Mouse (Mus musculus) limb, embryonic 14.5 days (tissue): ENCODE results near the gene Lin28a. TPM values are rescaled to one million over a fixed set of nuclear protein-coding genes. Genes with fewer than 3 reads are reported as not detected.
A peak's percentile ranks its signal among the peaks of the same experiment; 100 is the strongest.

Experiments used
- ATAC-seq: fragments of 200-750 bp; cut with Nextera tagmentation; 2 replicates; pipeline ENCODE4 v1.8.0; 2017; ENCODE audit warnings: low read depth, moderate number of reproducible peaks, moderate TSS enrichment; ENCODE audit not compliant: low FRiP score
- DNase-seq: peaks from one replicate; pipeline ENCODE4 v3.0.0-alpha.2; 2015; ENCODE audit warnings: low spot score
- H3K27ac ChIP-seq: fragments of 300-500 bp; sonication (generic); replicated peaks from 2 replicates; pipeline ENCODE4 v1.5.1; 2014; ENCODE audit warnings: low read depth, mild to moderate bottlenecking, low read length, moderate library complexity, mixed read lengths
- H3K27me3 ChIP-seq: fragments of 300-500 bp; sonication (generic); 2 replicates; pipeline ENCODE4 v1.6.1; 2014; ENCODE audit warnings: low read length, mixed read lengths; ENCODE audit not compliant: control insufficient read depth, insufficient read depth
- H3K36me3 ChIP-seq: fragments of 300-500 bp; sonication (generic); 2 replicates; pipeline ENCODE4 v1.6.1; 2014; ENCODE audit warnings: mild to moderate bottlenecking, low read length, moderate library complexity, mixed read lengths; ENCODE audit not compliant: control insufficient read depth, insufficient read depth
- H3K4me1 ChIP-seq: fragments of 300-500 bp; sonication (generic); 2 replicates; pipeline ENCODE4 v1.6.1; 2014; ENCODE audit warnings: antibody characterized with exemption, low read length, mixed read lengths; ENCODE audit not compliant: control insufficient read depth, insufficient read depth
- H3K4me2 ChIP-seq: fragments of 300-500 bp; sonication (generic); replicated peaks from 2 replicates; pipeline ENCODE4 v1.6.1; 2014; ENCODE audit warnings: low read depth, mild to moderate bottlenecking, low read length, moderate library complexity; ENCODE audit not compliant: severe bottlenecking
- H3K4me3 ChIP-seq: fragments of 300-500 bp; sonication (generic); replicated peaks from 2 replicates; pipeline ENCODE4 v1.5.1; 2014; ENCODE audit warnings: low read length
- H3K9ac ChIP-seq: fragments of 300-500 bp; sonication (generic); 2 replicates; pipeline ENCODE4 v1.6.1; 2014; ENCODE audit warnings: mild to moderate bottlenecking, low read depth, low read length, moderate library complexity; ENCODE audit not compliant: severe bottlenecking
- H3K9me3 ChIP-seq: fragments of 300-500 bp; sonication (generic); 2 replicates; pipeline ENCODE4 v1.6.1; 2016; ENCODE audit warnings: low read length; ENCODE audit not compliant: control insufficient read depth
- POLR2A ChIP-seq: fragments of 200-500 bp; IDR thresholded peaks from 2 replicates; pipeline ENCODE4 v1.8.0; 2012; ENCODE audit warnings: inconsistent platforms, mild to moderate bottlenecking, moderate library complexity, borderline replicate concordance; ENCODE audit not compliant: insufficient read depth, insufficient read length; ENCODE audit errors: extremely low read depth
- WGBS: fragments of 180-500 bp; shearing (Covaris S2); extraction: QIAGEN DNeasy Blood & Tissue Kit; methylation state at CpG from one replicate; pipeline ENCODE4 v1.1.7; 2014; 5-methylcytosine and 5-hydroxymethylcytosine counted together
- polyA plus RNA-seq, 2 experiments: library from polyadenylated mRNA; depleted of rRNA in 1 of 2; stranded (reverse) in 1 of 2; unstranded in 1 of 2; fragments of >200 nt; fragmentation: Nextera tagmentation in 1 of 2; extraction: Ambion mirVana in 1 of 2; gene quantifications; 2 replicates each; pipeline versions ENCODE4 v1.2.1 to v1.2.3; 2012 to 2014

Lin28a gene
- polyA plus RNA-seq, 2 experiments = 0.11 TPM; not detected in 1

DNA sequence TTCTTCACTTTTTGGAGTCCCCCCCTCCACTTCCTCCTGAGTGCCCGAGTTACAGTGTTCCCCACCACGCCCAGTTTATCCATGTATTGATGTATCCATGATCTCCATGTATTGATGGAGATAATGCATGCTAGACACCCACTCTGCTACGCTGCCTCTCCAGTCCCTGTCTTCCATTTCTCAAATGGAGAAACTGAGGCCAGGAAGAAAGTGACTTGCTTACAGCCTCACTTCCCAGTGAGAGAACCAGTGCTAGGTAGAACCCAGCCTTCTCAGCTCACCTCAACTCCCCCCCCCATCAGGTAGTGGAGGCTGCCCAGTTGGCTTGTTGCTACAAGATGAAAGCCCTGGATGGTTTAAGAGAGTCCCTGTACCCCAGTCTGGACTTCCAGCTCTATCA lies 34.9 kb upstream of the Lin28a start, which contains the start of gene Zfp683:
Gene Zfp683 (plus strand): TSS at position 301 of the 400 bp plus-strand sequence.
- Histone ChIP-seq H3K9ac (no peak within 1 kb of the TSS), H3K27me3 (no peaks in the 10 kb centered on the region), H3K4me3 (no peak within 1 kb of the TSS), H3K4me2 (no peak within 1 kb of the TSS), H3K27ac (no peak within 1 kb of the TSS), H3K9me3 (no peaks in the 10 kb centered on the region), H3K4me1 (0 out of 2 replicates have a peak, but pooled peaks cover 4% of the 10 kb centered on the region), H3K36me3 (no peaks in the 10 kb centered on the region)
- ATAC-seq (no peak), DNase-seq (no peak)
- 80% methylated on average over 3 of the region's 3 CpGs for WGBS
- TF ChIP-seq POLR2A = no peak

DNA sequence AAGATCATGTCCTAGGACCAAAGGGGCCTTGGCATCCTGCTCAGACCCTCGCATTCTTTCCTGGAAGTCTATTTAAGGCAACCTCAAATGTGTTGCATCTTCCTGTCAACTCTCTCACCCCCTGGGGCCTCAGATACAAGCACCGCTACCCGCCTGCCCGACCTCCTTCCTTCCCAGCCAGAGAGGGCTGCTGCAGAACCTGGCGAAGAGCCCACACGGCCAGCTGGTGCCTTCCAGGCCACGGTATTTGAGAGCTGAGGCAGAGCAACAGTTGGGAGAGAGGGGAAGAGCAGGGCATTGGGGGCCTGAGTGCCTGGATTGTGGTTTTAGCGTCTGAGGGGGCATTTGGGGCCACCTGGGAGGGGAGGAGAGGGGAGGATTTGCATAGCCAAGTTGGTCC lies 33.9 kb upstream of the Lin28a start:
- H3K4me2 ChIP-seq = no peak overlapping the region
- H3K4me3 ChIP-seq = no peak overlapping the region
- 0 out of 2 replicates have a peak, but pooled peaks cover 4% of the 10 kb centered on the region for H3K4me1 ChIP-seq
- WGBS = 20% methylated on average over 8 of the region's 8 CpGs
- no peaks in the 10 kb centered on the region for H3K9me3 ChIP-seq
- no peak overlapping the region for H3K9ac ChIP-seq
- ATAC-seq (no peak), DNase-seq (peak; percentile 30)
- no peak for TF ChIP-seq POLR2A
- H3K27ac ChIP-seq = no peak overlapping the region
- no peaks in the 10 kb centered on the region for H3K27me3 ChIP-seq
- H3K36me3 ChIP-seq = no peaks in the 10 kb centered on the region

GRCm38 (mm10) chr4:134051912-134052311 lies 33.3 kb upstream of the Lin28a start:
- ATAC-seq = no peak
- Histone ChIP-seq H3K36me3 (no peaks in the 10 kb centered on the region), H3K4me2 (no peak overlapping the region), H3K9ac (no peak overlapping the region), H3K27me3 (no peaks in the 10 kb centered on the region), H3K4me3 (no peak overlapping the region), H3K27ac (no peak overlapping the region), H3K9me3 (no peaks in the 10 kb centered on the region), H3K4me1 (0 out of 2 replicates have a peak, but pooled peaks cover 4% of the 10 kb centered on the region)
- no peak for DNase-seq
- 84% methylated on average over 5 of the region's 5 CpGs for WGBS
- no peak for TF ChIP-seq POLR2A

GRCm38 (mm10) chr4:134047648-134048047 lies 29.0 kb upstream of the Lin28a start:
- Histone ChIP-seq H3K36me3 (no peaks in the 10 kb centered on the region), H3K27me3 (no peaks in the 10 kb centered on the region), H3K4me2 (no peak overlapping the region), H3K9me3 (no peaks in the 10 kb centered on the region), H3K27ac (no peak overlapping the region), H3K4me1 (0 out of 2 replicates have a peak, but pooled peaks cover under 1% of the 10 kb centered on the region), H3K9ac (no peak overlapping the region), H3K4me3 (no peak overlapping the region)
- 28% methylated on average over 5 of the region's 5 CpGs for WGBS
- ATAC-seq = no peak
- TF ChIP-seq POLR2A = no peak
- no peak for DNase-seq

DNA sequence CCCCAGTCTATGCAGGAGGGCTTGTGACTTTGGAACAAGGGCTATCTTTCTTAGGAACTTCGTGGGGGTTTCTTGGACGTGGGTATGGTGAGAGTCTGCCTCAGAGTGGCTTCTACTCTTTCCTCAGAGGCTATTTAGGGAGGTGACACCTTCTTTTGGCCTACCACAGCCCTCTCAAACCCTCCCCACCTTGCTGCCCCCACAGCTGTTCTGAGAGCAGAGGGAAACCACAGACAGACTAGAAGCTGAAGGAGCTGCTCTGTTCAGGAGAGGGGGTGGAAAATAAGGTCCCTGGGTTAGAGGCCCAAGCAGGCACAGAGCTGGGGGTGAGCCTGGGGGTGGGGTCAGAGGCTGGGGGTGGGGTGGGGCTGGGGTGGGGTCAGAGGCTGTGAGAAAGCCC lies 24.4 kb upstream of the Lin28a start:
- no peak for TF ChIP-seq POLR2A
- no peak overlapping the region for H3K27ac ChIP-seq
- WGBS = 39% methylated on average over 2 of the region's 2 CpGs
- no peak for ATAC-seq
- H3K36me3 ChIP-seq = no peaks in the 10 kb centered on the region
- no peak overlapping the region for H3K4me2 ChIP-seq
- H3K27me3 ChIP-seq = no peaks in the 10 kb centered on the region
- H3K4me1 ChIP-seq = no peaks in the 10 kb centered on the region
- no peak overlapping the region for H3K4me3 ChIP-seq
- no peak overlapping the region for H3K9ac ChIP-seq
- no peaks in the 10 kb centered on the region for H3K9me3 ChIP-seq
- no peak for DNase-seq

GRCm38 (mm10) chr4:134041317-134042123 lies 22.9 kb upstream of the Lin28a start:
- Histone ChIP-seq H3K9ac (no peak overlapping the region), H3K36me3 (no peaks in the 10 kb centered on the region), H3K27me3 (no peaks in the 10 kb centered on the region), H3K4me1 (no peaks in the 10 kb centered on the region), H3K9me3 (no peaks in the 10 kb centered on the region), H3K4me3 (no peak overlapping the region), H3K27ac (no peak overlapping the region), H3K4me2 (no peak overlapping the region)
- no peak for TF ChIP-seq POLR2A
- DNase-seq = peak; percentile 78
- WGBS = 41% methylated on average over 9 of the region's 9 CpGs
- peak; percentile 50; the same call in 1 of the 2 replicates for ATAC-seq
